ENCODE assay signal across 21 mouse cellular contexts in the genomic region with DNA sequence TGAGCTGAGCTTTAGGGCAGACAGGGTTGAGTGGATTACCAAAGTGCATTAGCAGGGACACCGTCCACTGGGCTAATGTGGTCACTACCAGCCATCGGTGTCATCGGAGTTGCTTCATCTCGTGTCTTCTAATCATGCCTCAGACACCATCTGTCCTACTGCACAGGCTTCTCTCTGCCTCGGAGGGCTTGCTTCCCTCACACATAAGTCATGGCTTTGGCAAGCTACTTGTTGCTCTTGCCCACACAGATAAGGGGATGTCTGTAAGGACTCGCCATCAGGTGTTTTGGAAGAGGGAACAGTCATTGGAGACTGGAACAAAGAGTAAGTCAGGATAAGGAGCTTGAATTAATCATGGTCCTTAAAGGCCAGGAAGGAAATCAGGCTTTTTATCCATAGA. TPM values are rescaled to one million over a fixed set of nuclear protein-coding genes. Genes with fewer than 3 reads are reported as not detected.
DNase-seq lines count a peak whose midpoint lies in the region; ATAC-seq and TF ChIP-seq lines count a peak whose summit lies in the region.
"Had no signal": no experiment of that assay in that cellular context is flagged by ENCODE, and none has a peak within 500 bp of the region (broad histone marks: within the 10 kb centered on the region; RNA-seq: fewer than 3 reads in every experiment).

No protein-coding gene starts in this region.

- no peaks in the 10 kb centered on the region for H3K27me3 ChIP-seq in forebrain, embryonic 11.5 days (ENCODE audit: control insufficient read depth, insufficient read depth, low read length)
- no peaks in the 10 kb centered on the region for H3K27me3 ChIP-seq in forebrain, postnatal 0 days (ENCODE audit: insufficient read depth, low read length)
- no peaks in the 10 kb centered on the region for H3K27me3 ChIP-seq in midbrain, embryonic 11.5 days (ENCODE audit: control insufficient read depth, insufficient read depth, low read length)
- no peaks in the 10 kb centered on the region for H3K27me3 ChIP-seq in midbrain, embryonic 15.5 days (replicated peaks)
- no peaks in the 10 kb centered on the region for H3K27me3 ChIP-seq in thymus, adult 2 months (ENCODE audit: control insufficient read depth, insufficient read depth, low read length)
- H3K27me3 ChIP-seq: embryonic facial prominence, embryonic 12.5 days had no signal

- WGBS in forebrain, embryonic 11.5 days = 94% methylated on average over 6 of the region's 6 CpGs
- WGBS in forebrain, postnatal 0 days = 93% methylated on average over 6 of the region's 6 CpGs
- WGBS in midbrain, embryonic 11.5 days = 89% methylated on average over 6 of the region's 6 CpGs
- 90% methylated on average over 6 of the region's 6 CpGs for WGBS in midbrain, embryonic 15.5 days
- 95% methylated on average over 6 of the region's 6 CpGs for WGBS in thymus, adult 2 months

- ATAC-seq in forebrain, embryonic 11.5 days (replicated peaks; ENCODE audit: low FRiP score) = no peak
- no peak for ATAC-seq in forebrain, postnatal 0 days
- no peak for ATAC-seq in midbrain, embryonic 11.5 days (ENCODE audit: low FRiP score)
- no peak for ATAC-seq in midbrain, embryonic 15.5 days (replicated peaks)
- ATAC-seq: forebrain, embryonic 14.5 days; forebrain, embryonic 16.5 days had no signal

- peak; percentile 10 for DNase-seq in forebrain, embryonic 11.5 days (ENCODE audit: low spot score)
- DNase-seq in forebrain, postnatal 0 days = no peak
- no peak for DNase-seq in layer of hippocampus, adult 2 months (ENCODE audit: low spot score in 2 of 2)
- DNase-seq in layer of hippocampus, adult 11-12 months (ENCODE audit: low spot score) = no peak
- DNase-seq in midbrain, embryonic 11.5 days (ENCODE audit: low spot score, missing footprints) = peak; percentile 8
- DNase-seq in thymus, adult 2 months = no peak
- DNase-seq: adrenal gland, adult 2 months; adrenal gland, postnatal 10 days; adrenal gland, postnatal 25 days; cerebellum, adult 11 months; cerebellum, adult 18-20 months; cerebellum, adult 9-10 months; cerebellum, postnatal 10 days; cerebellum, postnatal 36 days had no signal

- no peaks in the 10 kb centered on the region for H3K9me3 ChIP-seq in forebrain, embryonic 11.5 days (ENCODE audit: control insufficient read depth, low read length)
- H3K9me3 ChIP-seq in forebrain, postnatal 0 days (ENCODE audit: low read length) = no peaks in the 10 kb centered on the region
- no peaks in the 10 kb centered on the region for H3K9me3 ChIP-seq in midbrain, embryonic 11.5 days (ENCODE audit: control insufficient read depth, low read length)
- H3K9me3 ChIP-seq in midbrain, embryonic 15.5 days = no peaks in the 10 kb centered on the region
- H3K9me3 ChIP-seq: embryonic facial prominence, embryonic 10.5 days; embryonic facial prominence, embryonic 12.5 days; forebrain, embryonic 12.5 days had no signal

- no peak for TF ChIP-seq CTCF in forebrain, postnatal 0 days (IDR thresholded peaks at IDR 0.05; ENCODE audit: low read depth)
- no peak for TF ChIP-seq CTCF in layer of hippocampus, adult 2 months (conservative IDR thresholded peaks at IDR 0.05)
- TF ChIP-seq CTCF in cortical plate, adult 2 months (IDR thresholded peaks at IDR 0.05; ENCODE audit: extremely low read depth, insufficient read depth, low read length) = no peak
- no peak for TF ChIP-seq CTCF in thymus, adult 2 months (IDR thresholded peaks at IDR 0.05; ENCODE audit: borderline replicate concordance, control insufficient read depth, extremely low read depth, insufficient read depth, low read length, poor library complexity)

- no peak overlapping the region for H3K9ac ChIP-seq in forebrain, embryonic 11.5 days (ENCODE audit: low read length)
- H3K9ac ChIP-seq in forebrain, postnatal 0 days = no peak overlapping the region
- no peak overlapping the region for H3K9ac ChIP-seq in midbrain, embryonic 11.5 days (ENCODE audit: low read length)
- H3K9ac ChIP-seq in midbrain, embryonic 15.5 days = no peak overlapping the region
- H3K9ac ChIP-seq: embryonic facial prominence, embryonic 12.5 days; forebrain, embryonic 12.5 days had no signal

- H3K4me1 ChIP-seq in forebrain, embryonic 11.5 days (replicated peaks; ENCODE audit: control insufficient read depth, insufficient read depth, low read length) = no peaks in the 10 kb centered on the region
- H3K4me1 ChIP-seq in forebrain, postnatal 0 days (ENCODE audit: insufficient read depth) = no peaks in the 10 kb centered on the region
- H3K4me1 ChIP-seq in midbrain, embryonic 11.5 days (ENCODE audit: control insufficient read depth, insufficient read depth, low read length) = no peaks in the 10 kb centered on the region
- H3K4me1 ChIP-seq in midbrain, embryonic 15.5 days = no peaks in the 10 kb centered on the region
- H3K4me1 ChIP-seq in cortical plate, adult 2 months (ENCODE audit: control insufficient read depth, insufficient read depth, low read length) = no peaks in the 10 kb centered on the region
- no peaks in the 10 kb centered on the region for H3K4me1 ChIP-seq in thymus, adult 2 months (replicated peaks; ENCODE audit: control insufficient read depth, insufficient read depth, low read length)
- H3K4me1 ChIP-seq: embryonic facial prominence, embryonic 12.5 days; forebrain, embryonic 12.5 days had no signal

- TF ChIP-seq POLR2A in cortical plate, adult 2 months (IDR thresholded peaks at IDR 0.05; ENCODE audit: extremely low read depth, insufficient read depth, low read length) = no peak
- no peak for TF ChIP-seq POLR2A in thymus, adult 2 months (IDR thresholded peaks at IDR 0.05; ENCODE audit: control insufficient read depth, extremely low read depth, insufficient read depth, low read length, poor library complexity)

- no peak overlapping the region for H3K4me3 ChIP-seq in forebrain, embryonic 11.5 days (ENCODE audit: low read depth, low read length)
- no peak overlapping the region for H3K4me3 ChIP-seq in forebrain, postnatal 0 days (ENCODE audit: low read depth, low read length)
- H3K4me3 ChIP-seq in layer of hippocampus, adult 2 months = no peak overlapping the region
- no peak overlapping the region for H3K4me3 ChIP-seq in midbrain, embryonic 11.5 days (ENCODE audit: low read depth, low read length)
- no peak overlapping the region for H3K4me3 ChIP-seq in midbrain, embryonic 15.5 days
- no peak overlapping the region for H3K4me3 ChIP-seq in cortical plate, adult 2 months (ENCODE audit: insufficient read depth, low read length)
- H3K4me3 ChIP-seq in thymus, adult 2 months (ENCODE audit: control insufficient read depth, insufficient read depth, low read length) = no peak overlapping the region
- H3K4me3 ChIP-seq: embryonic facial prominence, embryonic 10.5 days; embryonic facial prominence, embryonic 12.5 days; forebrain, embryonic 12.5 days had no signal

- H3K36me3 ChIP-seq in forebrain, embryonic 11.5 days (ENCODE audit: control insufficient read depth, insufficient read depth, low read length) = no peaks in the 10 kb centered on the region
- no peaks in the 10 kb centered on the region for H3K36me3 ChIP-seq in forebrain, postnatal 0 days (ENCODE audit: insufficient read depth)
- no peaks in the 10 kb centered on the region for H3K36me3 ChIP-seq in midbrain, embryonic 11.5 days (ENCODE audit: control insufficient read depth, insufficient read depth, low read length)
- H3K36me3 ChIP-seq in midbrain, embryonic 15.5 days (replicated peaks) = no peaks in the 10 kb centered on the region
- H3K36me3 ChIP-seq in thymus, adult 2 months (ENCODE audit: control insufficient read depth, insufficient read depth, low read length) = no peaks in the 10 kb centered on the region
- H3K36me3 ChIP-seq: embryonic facial prominence, embryonic 10.5 days; embryonic facial prominence, embryonic 12.5 days; forebrain, embryonic 12.5 days had no signal

- no peak overlapping the region for H3K27ac ChIP-seq in forebrain, embryonic 11.5 days (ENCODE audit: low read depth, low read length)
- H3K27ac ChIP-seq in forebrain, postnatal 0 days (ENCODE audit: low read depth, low read length) = no peak overlapping the region
- H3K27ac ChIP-seq in layer of hippocampus, adult 2 months = peak overlapping the region; percentile 12; the same call in 1 of the 2 replicates
- no peak overlapping the region for H3K27ac ChIP-seq in midbrain, embryonic 11.5 days (ENCODE audit: low read depth, low read length)
- no peak overlapping the region for H3K27ac ChIP-seq in midbrain, embryonic 15.5 days
- H3K27ac ChIP-seq in cortical plate, adult 2 months (ENCODE audit: insufficient read depth, low read length) = peak overlapping the region; percentile 38; the same call in 1 of the 2 replicates
- H3K27ac ChIP-seq in thymus, adult 2 months (ENCODE audit: control insufficient read depth, insufficient read depth, low read length) = no peak overlapping the region
- H3K27ac ChIP-seq: embryonic facial prominence, embryonic 10.5 days; embryonic facial prominence, embryonic 12.5 days; forebrain, embryonic 12.5 days had no signal

- H3K4me2 ChIP-seq in forebrain, embryonic 11.5 days (ENCODE audit: low read depth, low read length, severe bottlenecking) = no peak overlapping the region
- H3K4me2 ChIP-seq in forebrain, postnatal 0 days (ENCODE audit: low read depth) = no peak overlapping the region
- no peak overlapping the region for H3K4me2 ChIP-seq in midbrain, embryonic 11.5 days
- no peak overlapping the region for H3K4me2 ChIP-seq in midbrain, embryonic 15.5 days
- H3K4me2 ChIP-seq: embryonic facial prominence, embryonic 12.5 days; forebrain, embryonic 12.5 days had no signal

RNA-seq across cellular contexts. Expression of a gene that starts 35.8 kb away (rescaled TPM):
- 1,077 and 1,117 TPM in 2 replicates for polyA plus RNA-seq in forebrain, embryonic 11.5 days (2014; fragmentation: Nextera tagmentation; extraction: Ambion mirVana)
- total RNA-seq in forebrain, postnatal 0 days (2014; rRNA removed) = 883 and 1,228 TPM in 2 replicates
- 706 and 832 TPM in 2 replicates for polyA plus RNA-seq in forebrain, postnatal 0 days (2015; fragmentation: Nextera tagmentation; extraction: Ambion mirVana)
- total RNA-seq in layer of hippocampus, adult 2 months (2021) = 100 to 1,000 TPM; 606 to 625 TPM
- polyA plus RNA-seq in midbrain, embryonic 11.5 days (2014; fragmentation: Nextera tagmentation; extraction: Ambion mirVana) = 1,045 and 1,155 TPM in 2 replicates
- 648 and 653 TPM in 2 replicates for polyA plus RNA-seq in midbrain, embryonic 15.5 days (2015; fragmentation: Nextera tagmentation; extraction: Ambion mirVana)
- polyA plus RNA-seq in cortical plate, adult 2 months (2012; rRNA removed) = 862 and 880 TPM in 2 replicates
- polyA plus RNA-seq in thymus, adult 2 months (2012; rRNA removed) = 1,451 and 1,758 TPM in 2 replicates

Comparison
In these comparisons a context has a peak if more than half of its experiments do, and no peak if none do; other contexts are left out.
1. DNase-seq: peak in forebrain, embryonic 11.5 days (single experiment) and midbrain, embryonic 11.5 days (single experiment); none in forebrain, postnatal 0 days (single experiment), layer of hippocampus, adult 2 months (0 of 2), layer of hippocampus, adult 11-12 months (single experiment) and thymus, adult 2 months (single experiment).
2. H3K27ac ChIP-seq: peak in layer of hippocampus, adult 2 months (single experiment) and cortical plate, adult 2 months (single experiment); none in forebrain, embryonic 11.5 days (single experiment), forebrain, postnatal 0 days (single experiment), midbrain, embryonic 11.5 days (single experiment), midbrain, embryonic 15.5 days (single experiment) and thymus, adult 2 months (single experiment).